Mouse (Mus musculus) cortical plate, adult 2 months (tissue): ENCODE measurements around the gene Ube2u. TPM values are rescaled to one million over a fixed set of nuclear protein-coding genes. Genes with fewer than 3 reads are reported as not detected.
A peak's percentile ranks its signal among the peaks of the same experiment; 100 is the strongest.

Experiments
- H3K27ac ChIP-seq: fragments of 200-500 bp; 2 replicates; pipeline ENCODE4 v1.5.1; 2012; ENCODE audit warnings: low read length, control low read depth, inconsistent platforms; ENCODE audit not compliant: insufficient read depth
- H3K4me1 ChIP-seq: fragments of 200-500 bp; 2 replicates; pipeline ENCODE4 v1.6.1; 2011; ENCODE audit warnings: low read length; ENCODE audit not compliant: control insufficient read depth, insufficient read depth
- H3K4me3 ChIP-seq: fragments of 200-500 bp; 2 replicates; pipeline ENCODE4 v1.5.1; 2011; ENCODE audit warnings: mild to moderate bottlenecking, low read length, control low read depth; ENCODE audit not compliant: insufficient read depth
- CTCF ChIP-seq: fragments of 200-500 bp; IDR thresholded peaks from 2 replicates; pipeline ENCODE4 v1.5.1; 2011; ENCODE audit warnings: mild to moderate bottlenecking, control low read depth, low read length; ENCODE audit not compliant: insufficient read depth; ENCODE audit errors: extremely low read depth
- POLR2A ChIP-seq: fragments of 200-500 bp; IDR thresholded peaks from 2 replicates; pipeline ENCODE4 v1.6.1; 2011; ENCODE audit warnings: mild to moderate bottlenecking, low read length, control low read depth; ENCODE audit not compliant: insufficient read depth; ENCODE audit errors: extremely low read depth
- polyA plus RNA-seq: library from polyadenylated mRNA; depleted of rRNA; stranded (reverse); fragments of >200 nt; gene quantifications from 2 replicates; pipeline ENCODE4 v1.2.3, GENCODE M21; 2012

Gene Ube2u
- polyA plus RNA-seq, 1 experiment = not detected

DNA sequence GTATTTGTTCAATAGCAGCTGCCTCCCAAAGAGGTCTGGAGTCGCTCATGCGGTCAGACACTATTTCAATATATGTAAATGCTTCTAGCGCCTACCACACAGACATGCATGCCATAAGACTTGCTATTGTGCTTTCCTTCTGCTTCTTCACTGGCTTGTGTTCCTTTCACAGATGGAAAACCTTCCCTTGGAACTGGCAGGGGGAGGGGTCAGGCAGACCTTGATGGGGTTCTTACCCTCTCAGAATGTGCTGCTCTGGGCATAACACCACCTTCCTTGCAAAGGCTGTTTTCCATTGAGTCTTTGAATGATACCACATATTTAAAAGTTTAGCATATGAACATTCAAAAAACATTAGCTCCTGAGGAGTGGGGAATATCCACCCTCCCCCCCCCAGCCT, 56.3 kb downstream of the Ube2u start:
- no peaks in the 10 kb centered on the region for H3K4me1 ChIP-seq
- no peak overlapping the region for H3K27ac ChIP-seq
- TF ChIP-seq POLR2A = no peak
- TF ChIP-seq CTCF = no peak
- no peak overlapping the region for H3K4me3 ChIP-seq

DNA sequence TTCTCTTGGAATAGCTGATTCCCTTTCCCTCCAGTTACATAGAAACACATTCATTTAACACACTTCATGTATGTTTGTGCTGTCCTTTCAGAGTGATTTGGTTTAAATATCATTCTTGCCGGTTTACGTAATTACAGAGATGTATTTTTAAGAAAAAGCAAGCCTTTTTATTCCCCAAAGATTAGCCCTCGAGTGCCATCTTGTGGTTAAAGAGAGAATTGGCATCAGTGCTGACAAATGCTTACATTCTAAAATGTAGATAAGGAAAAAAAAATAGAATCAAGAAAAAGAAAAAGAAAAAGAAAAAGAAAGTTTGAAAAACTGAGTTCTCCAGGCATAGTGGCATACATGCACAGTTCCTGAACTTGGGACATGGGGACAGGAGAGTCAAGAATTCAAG, 59.2 kb downstream of the Ube2u start:
- Histone ChIP-seq H3K4me3 (no peak overlapping the region), H3K4me1 (no peaks in the 10 kb centered on the region), H3K27ac (no peak overlapping the region)
- TF ChIP-seq CTCF (no peak), POLR2A (no peak)

DNA sequence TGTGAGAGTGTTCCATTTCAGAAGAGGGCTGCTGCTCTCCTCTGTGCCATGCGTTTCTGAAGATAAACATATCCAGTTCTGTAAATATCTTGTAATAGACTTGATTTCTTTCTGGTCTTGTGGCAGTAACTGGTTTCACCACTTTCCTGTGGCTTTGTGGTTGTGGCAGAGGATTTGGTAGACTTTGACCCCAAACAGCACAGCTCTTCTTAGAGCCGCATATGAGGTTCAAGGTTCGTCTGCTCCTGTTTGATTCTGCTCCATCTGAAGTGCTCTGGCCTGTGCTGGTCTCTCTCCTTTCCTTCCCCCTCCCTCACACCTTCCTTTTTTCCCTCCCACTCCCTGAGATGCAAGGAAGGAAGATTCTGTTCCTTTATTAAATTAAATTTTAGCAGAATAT, 60.8 kb downstream of the Ube2u start:
- H3K4me3 ChIP-seq = no peak overlapping the region
- H3K27ac ChIP-seq = no peak overlapping the region
- H3K4me1 ChIP-seq = no peaks in the 10 kb centered on the region
- TF ChIP-seq POLR2A = no peak
- TF ChIP-seq CTCF = no peak

- TF ChIP-seq CTCF (no peak), POLR2A (no peak)
- Histone ChIP-seq H3K27ac (no peak overlapping the region), H3K4me1 (no peaks in the 10 kb centered on the region), H3K4me3 (no peak overlapping the region)
Observed at GRCm38 (mm10) chr4:100547905-100548304, 69.3 kb downstream of the Ube2u start.

DNA sequence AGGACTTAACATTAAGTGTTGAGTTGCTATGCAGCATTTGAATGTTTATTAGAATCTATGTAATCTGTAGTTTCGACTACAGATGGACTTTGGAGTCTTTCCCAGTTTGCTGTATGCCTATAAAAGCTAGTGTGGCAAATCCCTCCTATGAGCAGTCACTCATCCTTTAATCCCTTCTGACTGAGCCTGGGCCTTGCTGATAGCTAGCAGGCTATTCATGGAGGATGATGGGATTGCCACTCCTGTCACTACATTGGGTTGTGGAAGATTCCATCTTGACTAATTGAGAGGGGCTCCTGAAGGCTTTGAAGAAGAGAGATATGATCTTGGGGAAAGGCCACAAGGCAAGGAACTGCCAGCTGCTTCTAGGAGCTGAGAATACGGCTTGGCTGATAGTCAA, 74.6 kb downstream of the Ube2u start:
- Histone ChIP-seq H3K4me3 (no peak overlapping the region), H3K27ac (no peak overlapping the region), H3K4me1 (no peaks in the 10 kb centered on the region)
- TF ChIP-seq CTCF (no peak), POLR2A (no peak)

DNA sequence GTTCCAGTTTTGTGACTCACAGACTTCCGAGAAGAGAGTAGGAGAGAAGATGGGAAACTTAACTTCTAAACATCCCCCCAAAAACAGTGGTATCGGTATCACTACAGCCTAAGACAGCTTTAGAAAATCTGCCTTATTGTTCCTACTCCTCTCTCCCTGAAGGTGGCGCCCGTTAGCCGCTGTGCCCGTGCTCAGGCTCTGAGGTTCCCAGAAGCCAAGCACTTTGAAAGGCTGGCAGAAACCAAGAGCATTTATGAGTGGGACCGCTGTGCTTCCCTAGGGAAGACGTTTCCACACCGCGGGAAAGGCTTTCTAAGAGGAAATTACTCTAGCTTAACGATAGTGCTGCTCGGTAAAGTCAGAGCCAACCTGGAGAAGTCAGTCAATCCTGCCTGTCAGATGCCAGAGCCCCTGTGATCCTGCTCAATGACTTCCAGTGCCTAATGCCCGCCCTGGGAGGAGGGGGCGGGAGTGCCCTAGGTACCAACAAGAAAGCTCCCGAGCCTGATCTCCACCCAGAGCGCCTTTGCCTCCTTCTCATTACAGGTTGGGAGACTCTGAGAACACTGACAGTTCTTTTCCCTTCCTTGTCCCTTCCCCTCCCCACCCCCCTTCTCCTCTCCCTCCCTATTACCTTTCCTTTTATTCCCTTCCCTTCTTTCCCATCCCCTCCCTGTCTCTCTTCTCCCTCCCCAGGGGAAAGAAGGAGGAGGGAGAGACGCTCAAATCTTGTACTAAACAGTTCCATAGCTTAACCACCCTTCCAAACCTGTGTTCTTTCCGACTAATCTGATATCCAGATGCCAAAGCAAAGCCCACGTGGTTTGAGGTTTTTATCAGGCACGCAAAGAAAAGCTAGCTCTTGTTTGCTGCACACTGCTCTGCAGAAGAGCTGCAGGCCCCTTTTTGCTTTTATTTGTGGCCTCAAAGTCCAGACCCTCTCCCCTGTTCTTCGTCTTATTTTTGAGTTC, 109.9 kb downstream of the Ube2u start:
- Histone ChIP-seq H3K4me3 (peak overlapping the region; percentile 26; the same call in 1 of the 2 replicates), H3K27ac (no peak overlapping the region), H3K4me1 (peaks cover 1% of the 10 kb centered on the region; the same call in 1 of the 2 replicates)
- TF ChIP-seq CTCF (peak; percentile 93), POLR2A (no peak)

GRCm38 (mm10) chr4:100595771-100596170, 117.1 kb downstream of the Ube2u start:
- Histone ChIP-seq H3K4me1 (peaks cover 2% of the 10 kb centered on the region; the same call in 1 of the 2 replicates), H3K27ac (no peak overlapping the region)
- TF ChIP-seq CTCF (no peak), POLR2A (no peak)

GRCm38 (mm10) chr4:100596630-100597029, 118.0 kb downstream of the Ube2u start:
- TF ChIP-seq POLR2A = no peak
- no peak for TF ChIP-seq CTCF

More at GRCm38 (mm10) chr4:100595771-100596170, 117.1 kb downstream of the Ube2u start:
- H3K4me3 ChIP-seq = no peak overlapping the region

GRCm38 (mm10) chr4:100597049-100597448, 118.4 kb downstream of the Ube2u start:
- no peak for TF ChIP-seq POLR2A
- TF ChIP-seq CTCF = no peak
- Histone ChIP-seq H3K27ac (no peak overlapping the region), H3K4me1 (peaks cover 2% of the 10 kb centered on the region; the same call in 1 of the 2 replicates), H3K4me3 (no peak overlapping the region)

More at GRCm38 (mm10) chr4:100596630-100597029, 118.0 kb downstream of the Ube2u start:
- Histone ChIP-seq H3K4me3 (no peak overlapping the region), H3K4me1 (peaks cover 2% of the 10 kb centered on the region; the same call in 1 of the 2 replicates), H3K27ac (peak overlapping the region; percentile 64; the same call in 1 of the 2 replicates)
